Mouse (Mus musculus): Measurements from ENCODE around the gene Tmem63c. TPM values are rescaled to one million over a fixed set of nuclear protein-coding genes. Genes with fewer than 3 reads are reported as not detected.

Tmem63c gene
- polyA plus RNA-seq, 1 experiment from 2014 or later: 2.8 TPM

DNA sequence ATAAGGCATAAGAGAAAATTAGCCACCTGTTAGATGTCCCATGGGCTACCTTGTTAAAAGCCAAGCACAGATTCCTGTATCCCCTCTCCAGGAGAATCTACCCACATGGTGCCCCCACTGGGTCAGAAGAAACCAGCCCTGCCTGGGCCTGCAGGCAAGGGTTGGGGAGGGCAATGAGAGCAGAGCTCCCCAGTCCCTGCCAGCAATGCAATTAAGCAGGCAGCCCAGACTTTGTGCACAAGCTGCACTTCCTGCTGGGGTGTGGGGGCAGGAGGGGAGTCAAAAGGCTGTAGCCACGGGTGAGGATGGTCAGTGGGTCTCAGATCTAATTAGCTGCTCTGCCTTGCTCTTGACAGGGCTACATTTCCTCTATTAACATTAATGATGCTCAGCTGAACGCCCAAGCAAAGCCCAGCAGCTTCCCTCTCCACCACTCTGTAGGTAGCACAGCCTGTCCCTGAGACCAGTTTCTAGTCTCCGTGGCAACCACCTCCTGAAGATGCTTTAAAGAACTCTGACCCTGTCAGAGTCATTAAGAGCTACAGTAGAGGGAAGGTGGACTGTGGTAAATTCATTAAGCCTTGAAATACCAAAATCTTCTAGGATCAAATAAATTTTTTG lies 86.3 kb downstream of the Tmem63c start:
- 33% methylated on average over 3 of the region's 3 CpGs for WGBS
- Histone ChIP-seq H3K27me3 (replicated peaks) (peaks cover 6% of the 10 kb centered on the region), H3K36me3 (peaks cover 30% of the 10 kb centered on the region), H3K4me1 (peaks cover 8% of the 10 kb centered on the region), H3K4me2 (replicated peaks) (no peak overlapping the region), H3K27ac (no peak overlapping the region), H3K4me3 (no peak overlapping the region), H3K9me3 (no peaks in the 10 kb centered on the region), H3K9ac (no peak overlapping the region)
- no peak for ATAC-seq (ENCODE audit: low FRiP score, low read depth)

DNA sequence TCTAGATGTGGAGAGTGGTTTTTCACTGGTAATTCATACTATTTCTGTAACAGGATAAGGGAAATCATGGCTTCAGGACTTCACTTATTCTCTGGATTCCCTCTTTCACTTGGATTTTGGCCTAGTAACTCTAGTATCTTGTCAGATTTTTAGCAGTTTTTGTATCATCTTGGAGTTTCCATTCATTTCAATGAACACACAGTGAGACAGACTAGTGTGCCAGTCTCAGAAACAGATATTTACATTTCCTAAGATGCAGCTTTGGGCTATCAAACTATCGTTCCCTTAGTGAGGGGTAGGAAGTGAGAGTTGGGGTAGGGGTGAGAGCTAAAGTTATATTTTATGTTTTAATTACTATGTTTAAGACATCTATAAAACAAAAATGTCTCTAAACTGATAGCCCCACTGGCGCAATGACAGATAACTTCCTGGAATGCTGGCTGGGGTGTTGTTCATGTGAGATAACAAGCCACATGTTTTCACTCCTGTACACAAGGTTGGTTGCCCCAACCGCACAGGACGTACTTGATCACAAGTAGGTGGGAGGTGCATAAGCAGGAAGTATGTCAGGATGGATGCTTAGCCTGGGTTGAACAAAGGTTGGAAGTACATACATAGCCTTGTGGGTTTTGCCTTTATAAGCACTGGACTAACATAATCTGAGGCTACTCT lies 100.9 kb downstream of the Tmem63c start:
- Histone ChIP-seq H3K4me1 (no peaks in the 10 kb centered on the region), H3K27ac (no peak overlapping the region), H3K4me2 (replicated peaks) (no peak overlapping the region), H3K4me3 (no peak overlapping the region), H3K9ac (no peak overlapping the region), H3K9me3 (no peaks in the 10 kb centered on the region), H3K27me3 (replicated peaks) (no peaks in the 10 kb centered on the region), H3K36me3 (peaks cover 31% of the 10 kb centered on the region)
- 94% methylated on average over 4 of the region's 4 CpGs for WGBS
- ATAC-seq (ENCODE audit: low FRiP score, low read depth): no peak

DNA sequence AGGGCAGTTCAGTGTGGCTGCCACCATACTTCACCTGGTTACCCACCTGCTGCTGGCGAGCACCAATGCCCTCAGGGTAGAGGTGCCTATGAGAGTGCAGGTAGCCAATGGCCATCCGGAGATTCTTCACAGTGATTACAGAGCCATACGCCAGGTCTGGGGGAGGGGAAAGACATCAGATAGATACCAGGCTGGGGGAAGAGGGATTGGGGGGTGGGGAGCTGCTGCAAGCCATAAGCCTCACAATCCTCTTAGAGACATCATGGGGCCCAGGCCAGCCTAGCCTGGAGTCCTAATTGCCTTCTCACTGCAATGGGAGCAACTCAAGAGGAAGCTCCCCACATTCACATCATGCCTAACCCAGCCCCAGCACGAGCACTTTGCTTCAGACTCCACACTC lies 106.1 kb downstream of the Tmem63c start:
- Histone ChIP-seq H3K4me1 (no peaks in the 10 kb centered on the region), H3K27ac (no peak overlapping the region), H3K36me3 (peaks cover 28% of the 10 kb centered on the region), H3K4me3 (no peak overlapping the region), H3K9ac (no peak overlapping the region), H3K4me2 (replicated peaks) (no peak overlapping the region), H3K9me3 (no peaks in the 10 kb centered on the region), H3K27me3 (replicated peaks) (no peaks in the 10 kb centered on the region)
- ATAC-seq (ENCODE audit: low FRiP score, low read depth): no peak
- WGBS: 78% methylated on average over 4 of the region's 4 CpGs

DNA sequence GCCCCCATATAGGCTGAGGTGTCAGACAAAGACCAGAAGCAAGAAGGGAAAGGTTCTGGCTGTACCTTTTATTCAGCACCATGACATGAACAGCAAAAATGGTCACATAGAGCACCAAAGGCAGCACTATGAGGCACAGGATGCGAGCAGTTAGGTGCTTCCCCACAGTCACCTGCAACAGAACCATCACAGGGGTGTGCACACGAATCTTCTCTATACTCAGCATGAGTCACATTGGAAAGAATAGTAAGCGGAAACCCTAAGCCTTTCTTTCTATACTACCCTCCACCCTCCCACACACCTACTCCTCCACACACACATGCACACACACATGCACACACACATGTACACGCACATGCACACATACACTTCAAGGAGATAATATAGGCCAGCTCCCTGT lies 109.1 kb downstream of the Tmem63c start:
- no peaks in the 10 kb centered on the region for H3K4me1 ChIP-seq
- no peaks in the 10 kb centered on the region for H3K27me3 ChIP-seq (replicated peaks)
- no peak for ATAC-seq (ENCODE audit: low FRiP score, low read depth)
- H3K9me3 ChIP-seq: no peaks in the 10 kb centered on the region
- H3K4me3 ChIP-seq: no peak overlapping the region
- H3K36me3 ChIP-seq: peaks cover 20% of the 10 kb centered on the region
- no peak overlapping the region for H3K4me2 ChIP-seq (replicated peaks)
- no peak overlapping the region for H3K27ac ChIP-seq
- 89% methylated on average over 4 of the region's 4 CpGs for WGBS
- no peak overlapping the region for H3K9ac ChIP-seq

DNA sequence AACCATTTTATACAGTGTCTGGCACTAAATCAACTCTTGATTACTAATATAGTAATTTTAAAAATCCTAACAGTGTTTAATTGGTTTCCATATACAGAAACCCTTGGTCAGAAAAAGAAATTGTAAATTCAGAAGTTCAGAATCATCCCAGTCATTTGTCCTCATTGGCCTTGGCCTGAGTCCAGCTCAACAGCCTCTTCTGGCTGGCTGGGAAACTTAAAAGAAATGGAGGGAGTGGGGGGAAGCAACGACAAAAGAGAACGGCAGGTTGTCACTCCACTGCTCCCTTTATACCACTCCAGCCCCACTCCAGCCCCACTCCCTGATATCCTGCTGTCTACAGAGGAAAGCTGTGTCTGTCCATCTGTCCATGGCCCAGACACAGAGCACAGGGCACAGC lies 110.0 kb downstream of the Tmem63c start:
- no peaks in the 10 kb centered on the region for H3K9me3 ChIP-seq
- H3K4me1 ChIP-seq: no peaks in the 10 kb centered on the region
- H3K27ac ChIP-seq: no peak overlapping the region
- H3K4me2 ChIP-seq (replicated peaks): no peak overlapping the region
- H3K9ac ChIP-seq: no peak overlapping the region
- WGBS: 89% methylated on average over 2 of the region's 2 CpGs
- no peak for ATAC-seq (ENCODE audit: low FRiP score, low read depth)
- H3K36me3 ChIP-seq: peaks cover 21% of the 10 kb centered on the region; the same call in 1 of the 2 replicates
- H3K27me3 ChIP-seq (replicated peaks): no peaks in the 10 kb centered on the region
- no peak overlapping the region for H3K4me3 ChIP-seq

DNA sequence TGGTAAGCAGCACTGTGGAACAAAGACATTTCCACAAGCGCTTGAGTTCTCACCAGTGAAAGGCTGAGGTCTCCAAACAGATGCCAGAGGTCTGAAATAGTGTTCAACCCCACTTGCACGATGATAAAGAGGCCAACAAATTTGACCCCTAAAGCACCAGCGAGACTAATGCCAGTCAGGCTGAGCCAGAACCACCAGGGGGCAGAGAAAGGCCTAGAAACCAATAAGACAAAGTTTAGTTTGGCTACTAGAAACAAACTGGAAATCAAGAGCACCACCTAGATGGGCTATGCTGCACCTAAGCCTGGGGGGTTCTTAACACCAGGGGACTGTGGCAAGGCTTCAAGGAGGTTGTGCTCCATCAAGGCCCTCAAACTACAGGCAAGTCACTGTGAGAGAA lies 110.5 kb downstream of the Tmem63c start:
- H3K27ac ChIP-seq: no peak overlapping the region
- peaks cover 21% of the 10 kb centered on the region; the same call in 1 of the 2 replicates for H3K36me3 ChIP-seq
- no peaks in the 10 kb centered on the region for H3K9me3 ChIP-seq
- WGBS: 70% methylated on average over 3 of the region's 3 CpGs
- no peak overlapping the region for H3K9ac ChIP-seq
- no peak overlapping the region for H3K4me3 ChIP-seq
- no peak overlapping the region for H3K4me2 ChIP-seq (replicated peaks)
- H3K4me1 ChIP-seq: no peaks in the 10 kb centered on the region
- ATAC-seq (ENCODE audit: low FRiP score, low read depth): no peak
- H3K27me3 ChIP-seq (replicated peaks): no peaks in the 10 kb centered on the region

DNA sequence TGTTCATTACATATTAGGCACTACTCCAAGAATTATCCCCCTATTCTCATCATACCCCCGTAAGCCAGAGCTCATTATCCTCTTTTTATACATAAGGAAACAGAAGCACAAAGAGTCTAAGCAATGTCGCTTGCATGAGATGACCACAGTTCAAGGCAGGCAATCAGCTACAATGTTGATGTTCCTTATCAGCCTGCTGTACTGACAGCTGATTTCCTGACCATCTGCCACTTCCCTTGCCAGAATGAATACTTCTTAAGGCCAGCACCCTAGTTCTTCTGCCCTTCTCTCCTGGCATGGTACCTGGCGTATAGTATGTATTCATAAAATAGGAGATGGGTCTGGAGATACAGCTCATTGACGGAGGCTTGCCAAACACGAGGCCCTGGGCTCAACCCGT lies 111.1 kb downstream of the Tmem63c start:
- Histone ChIP-seq H3K4me2 (replicated peaks) (no peak overlapping the region), H3K4me1 (no peaks in the 10 kb centered on the region), H3K27me3 (replicated peaks) (no peaks in the 10 kb centered on the region), H3K9ac (no peak overlapping the region), H3K9me3 (no peaks in the 10 kb centered on the region), H3K27ac (no peak overlapping the region), H3K4me3 (no peak overlapping the region), H3K36me3 (peaks cover 27% of the 10 kb centered on the region; the same call in 1 of the 2 replicates)
- no peak for ATAC-seq (ENCODE audit: low FRiP score, low read depth)
- WGBS: 95% methylated on average over 6 of the region's 6 CpGs

DNA sequence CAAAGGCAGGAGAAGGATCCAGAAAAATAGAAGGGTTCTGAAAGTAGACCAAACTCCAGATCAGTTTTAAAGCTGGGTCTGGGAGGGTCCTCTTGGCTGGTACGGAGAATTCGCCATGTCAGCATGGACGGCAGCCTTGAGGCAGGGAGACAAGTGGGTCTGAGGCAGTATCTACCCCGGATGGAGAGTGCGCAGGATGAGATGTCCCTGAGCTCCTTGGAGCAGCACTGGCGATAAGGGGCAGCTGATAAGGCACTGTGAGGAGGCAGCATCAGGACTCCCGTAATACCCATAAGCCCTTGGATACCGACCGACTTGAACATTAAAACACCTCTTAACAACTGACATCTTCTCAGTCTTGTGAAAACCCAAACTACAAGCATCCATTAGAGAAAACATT lies 111.6 kb downstream of the Tmem63c start:
- H3K4me3 ChIP-seq: no peak overlapping the region
- peaks cover 28% of the 10 kb centered on the region; the same call in 1 of the 2 replicates for H3K36me3 ChIP-seq
- H3K27ac ChIP-seq: no peak overlapping the region
- H3K4me2 ChIP-seq (replicated peaks): no peak overlapping the region
- H3K4me1 ChIP-seq: no peaks in the 10 kb centered on the region
- ATAC-seq (ENCODE audit: low FRiP score, low read depth): no peak
- no peaks in the 10 kb centered on the region for H3K27me3 ChIP-seq (replicated peaks)
- H3K9me3 ChIP-seq: no peaks in the 10 kb centered on the region
- H3K9ac ChIP-seq: no peak overlapping the region
- 91% methylated on average over 9 of the region's 9 CpGs for WGBS

DNA sequence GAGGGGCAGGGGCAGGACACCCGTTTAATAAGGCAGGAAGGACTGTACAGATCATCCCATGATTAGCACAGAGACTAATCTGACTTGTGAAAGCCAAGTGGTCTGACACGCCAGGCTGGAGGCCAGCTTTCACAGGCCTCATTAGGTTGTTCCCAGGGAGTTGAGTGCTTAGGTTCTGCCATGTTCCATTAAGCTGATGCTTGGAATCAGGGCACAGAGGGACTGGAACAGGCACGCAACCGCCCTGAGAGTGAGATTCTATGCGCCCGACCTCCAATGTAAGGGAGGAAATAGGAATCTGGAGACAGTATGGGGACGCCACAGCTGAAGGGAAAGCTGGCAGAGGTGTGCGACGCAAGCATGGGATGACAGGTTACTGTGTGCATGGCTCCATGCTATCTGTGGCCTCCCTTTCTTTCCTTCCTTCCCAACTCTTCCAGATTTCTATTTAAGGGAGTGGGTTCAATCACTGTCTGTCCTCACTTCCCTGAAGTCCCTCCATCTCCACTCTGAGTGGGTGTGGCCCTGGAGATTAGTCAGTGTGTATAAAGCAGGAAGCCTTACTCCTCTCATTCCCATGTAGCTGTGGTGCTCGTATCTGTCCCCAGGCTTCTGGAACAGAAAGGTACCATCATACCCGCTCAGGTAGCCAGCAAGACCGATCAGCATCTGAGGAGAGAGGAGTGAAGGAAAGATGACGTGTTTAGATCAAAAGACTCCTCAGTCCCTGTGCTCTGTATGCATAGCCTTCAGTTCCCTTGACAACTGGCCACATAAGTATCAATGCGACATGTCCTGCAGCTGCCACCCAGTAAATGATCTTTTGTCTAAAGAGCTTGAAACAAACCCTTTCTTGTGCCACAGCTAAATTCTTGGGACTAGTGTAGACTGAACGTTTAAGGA lies 116.5 kb downstream of the Tmem63c start:
- H3K4me3 ChIP-seq: no peak overlapping the region
- H3K27ac ChIP-seq: no peak overlapping the region
- WGBS: 72% methylated on average over 15 of the region's 15 CpGs
- no peaks in the 10 kb centered on the region for H3K27me3 ChIP-seq (replicated peaks)
- H3K9ac ChIP-seq: no peak overlapping the region
- peaks cover 9% of the 10 kb centered on the region; the same call in 1 of the 2 replicates for H3K36me3 ChIP-seq
- no peaks in the 10 kb centered on the region for H3K9me3 ChIP-seq
- peak; percentile 85 for ATAC-seq (ENCODE audit: low FRiP score, low read depth)
- H3K4me2 ChIP-seq (replicated peaks): 0 out of 2 replicates have a peak overlapping the region, but pooled peaks have one; percentile 16
- H3K4me1 ChIP-seq: peaks cover 6% of the 10 kb centered on the region; the same call in 1 of the 2 replicates

DNA sequence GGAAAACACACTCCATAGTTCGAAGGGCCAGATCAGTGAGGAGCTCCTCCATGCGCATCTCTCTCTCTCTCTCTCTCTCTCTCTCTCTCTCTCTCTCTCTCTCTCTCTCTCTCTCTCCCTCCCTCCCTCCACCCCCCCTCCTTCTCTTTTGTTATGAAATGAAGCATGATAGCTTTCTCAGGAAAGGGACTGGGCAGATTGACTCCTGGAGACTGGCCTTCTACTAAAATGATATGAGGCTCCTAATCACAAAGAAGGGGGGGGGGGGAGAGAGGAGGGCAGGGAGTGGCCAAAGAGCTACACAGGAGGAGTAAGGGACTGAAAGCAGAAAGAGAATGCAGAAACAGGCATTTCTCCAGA lies 117.2 kb downstream of the Tmem63c start:
- WGBS: 33% methylated on average over 2 of the region's 2 CpGs
- Histone ChIP-seq H3K4me3 (no peak overlapping the region), H3K27ac (no peak overlapping the region), H3K9ac (no peak overlapping the region), H3K36me3 (peaks cover 9% of the 10 kb centered on the region; the same call in 1 of the 2 replicates), H3K27me3 (replicated peaks) (no peaks in the 10 kb centered on the region), H3K9me3 (no peaks in the 10 kb centered on the region), H3K4me2 (replicated peaks) (0 out of 2 replicates have a peak overlapping the region, but pooled peaks have one; percentile 16), H3K4me1 (peaks cover 6% of the 10 kb centered on the region; the same call in 1 of the 2 replicates)
- peak; percentile 68 for ATAC-seq (ENCODE audit: low FRiP score, low read depth)

DNA sequence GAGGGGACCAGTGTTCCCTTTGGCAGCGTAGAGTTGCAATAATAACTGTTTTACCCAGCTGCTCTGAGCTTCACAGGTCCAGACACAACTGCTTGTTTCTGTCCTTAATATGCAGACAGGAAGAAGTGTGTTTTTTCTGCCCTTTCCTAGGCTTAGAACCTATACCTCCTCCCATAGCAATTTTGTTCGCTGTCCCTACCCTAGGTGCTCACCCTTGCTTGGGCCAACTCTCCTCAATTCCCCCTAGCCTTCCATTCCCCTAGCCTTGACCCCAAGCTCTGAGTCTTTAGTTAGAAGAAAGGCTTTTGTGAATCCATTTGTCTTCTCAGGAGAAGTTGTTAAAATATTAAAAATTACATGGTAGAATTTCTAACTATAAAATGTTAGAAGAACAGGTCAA lies 117.6 kb downstream of the Tmem63c start:
- no peak overlapping the region for H3K9ac ChIP-seq
- WGBS: 40% methylated on average over 2 of the region's 2 CpGs
- no peaks in the 10 kb centered on the region for H3K27me3 ChIP-seq (replicated peaks)
- H3K36me3 ChIP-seq: peaks cover 9% of the 10 kb centered on the region; the same call in 1 of the 2 replicates
- H3K4me3 ChIP-seq: no peak overlapping the region
- ATAC-seq (ENCODE audit: low FRiP score, low read depth): peak; percentile 56; the same call in 1 of the 2 replicates
- H3K4me2 ChIP-seq (replicated peaks): no peak overlapping the region
- H3K4me1 ChIP-seq: peaks cover 6% of the 10 kb centered on the region; the same call in 1 of the 2 replicates
- H3K9me3 ChIP-seq: no peaks in the 10 kb centered on the region
- no peak overlapping the region for H3K27ac ChIP-seq

Data from neural tube, embryonic 12.5 days (tissue).